In genomic region chr6:146272253-146273036, GRCm38 (mm10) we compare ENCODE assay signal across 8 mouse cellular contexts.
DNase-seq lines count a peak whose midpoint lies in the region; ATAC-seq and TF ChIP-seq lines count a peak whose summit lies in the region.

No protein-coding gene starts in this region.

- no peaks in the 10 kb centered on the region for H3K9me3 ChIP-seq in kidney, embryonic 14.5 days (ENCODE audit: control insufficient read depth, low read length)

- DNase-seq in gastrocnemius, adult 2 months: peak; percentile 28
- no peak for DNase-seq in gastrocnemius, postnatal 25 days
- DNase-seq in CD4-positive, CD25-positive, alpha-beta regulatory T cell, adult 2 months (ENCODE audit: low read depth, low spot score): peak; percentile 85
- peak; percentile 59 for DNase-seq in cerebellum, adult 11 months
- DNase-seq in forelimb bud, embryonic 11.5 days (ENCODE audit: low read depth, low spot score): peak; percentile 74
- DNase-seq in lung, postnatal 14 days: peak; percentile 83
- peak; percentile 59 to 70 for DNase-seq in spleen, adult 2 months (ENCODE audit: low read depth in 1 of 2, low spot score in 2 of 2)

- intact Hi-C loops in gastrocnemius, adult 2 months (cut with DNase I): loop anchor here (10.0 kb wide), 1 partner anchor 298 kb away; no protein-coding TSS in a partner anchor

- WGBS in kidney, embryonic 14.5 days: 76% methylated on average over 5 of the region's 5 CpGs
- WGBS in spleen, adult 2 months: 76% methylated on average over 5 of the region's 5 CpGs

- H3K27ac ChIP-seq in gastrocnemius, adult 2 months: peak overlapping the region; percentile 81; the same call in 1 of the 2 replicates
- no peak overlapping the region for H3K27ac ChIP-seq in kidney, embryonic 14.5 days (ENCODE audit: low read depth, low read length)
- H3K27ac ChIP-seq in spleen, adult 2 months (ENCODE audit: insufficient read depth, low read length): no peak overlapping the region

- no peaks in the 10 kb centered on the region for H3K36me3 ChIP-seq in kidney, embryonic 14.5 days (ENCODE audit: control insufficient read depth, insufficient read depth, low read length)
- no peaks in the 10 kb centered on the region for H3K36me3 ChIP-seq in spleen, adult 2 months (ENCODE audit: control insufficient read depth, insufficient read depth, low read length)

- no peak for TF ChIP-seq POLR2A in spleen, adult 2 months (IDR thresholded peaks at IDR 0.05; ENCODE audit: low read depth, low read length)

- H3K4me1 ChIP-seq in kidney, embryonic 14.5 days (ENCODE audit: control insufficient read depth, insufficient read depth, low read length): no peaks in the 10 kb centered on the region
- H3K4me1 ChIP-seq in spleen, adult 2 months (ENCODE audit: control insufficient read depth, insufficient read depth, insufficient read length): 0 out of 2 replicates have a peak, but pooled peaks cover 5% of the 10 kb centered on the region

- ATAC-seq in kidney, embryonic 14.5 days (ENCODE audit: low FRiP score, low TSS enrichment): peak; percentile 48; the same call in 1 of the 2 replicates

- H3K27me3 ChIP-seq in kidney, embryonic 14.5 days (ENCODE audit: control insufficient read depth, insufficient read depth, low read length): no peaks in the 10 kb centered on the region
- no peaks in the 10 kb centered on the region for H3K27me3 ChIP-seq in spleen, adult 2 months (ENCODE audit: control insufficient read depth, insufficient read depth, low read length)

- H3K9ac ChIP-seq in kidney, embryonic 14.5 days (ENCODE audit: low read depth, low read length): no peak overlapping the region

- no peak overlapping the region for H3K4me3 ChIP-seq in gastrocnemius, adult 2 months
- H3K4me3 ChIP-seq in kidney, embryonic 14.5 days (ENCODE audit: low read length): no peak overlapping the region
- no peak overlapping the region for H3K4me3 ChIP-seq in spleen, adult 2 months (ENCODE audit: extremely low read depth, insufficient read depth, insufficient read length)

- TF ChIP-seq CTCF in gastrocnemius, adult 2 months (IDR thresholded peaks at IDR 0.05): peak; percentile 88; the same call in 1 of the 2 replicates
- TF ChIP-seq CTCF in spleen, adult 2 months (IDR thresholded peaks at IDR 0.05; ENCODE audit: extremely low read depth, insufficient read depth, insufficient read length, insufficient replicate concordance): peak; percentile 7; the same call in 1 of the 2 replicates

- H3K4me2 ChIP-seq in kidney, embryonic 14.5 days (replicated peaks; ENCODE audit: low read depth, low read length): no peak overlapping the region
